Mouse (Mus musculus): ENCODE measurements around the gene Frmd4b.

Gene Frmd4b

GRCm38 (mm10) chr6:97293667-97294569, 323.4 kb downstream of the Frmd4b start:
- in situ Hi-C loops (cut with MseI, MboI) = no loop called here

GRCm38 (mm10) chr6:97292894-97293293, 324.4 kb downstream of the Frmd4b start:
- in situ Hi-C loops (cut with MseI, MboI) = no loop called here

GRCm38 (mm10) chr6:97292096-97292495, 325.2 kb downstream of the Frmd4b start:
- in situ Hi-C loops (cut with MseI, MboI) = no loop called here

- in situ Hi-C loops (cut with MseI, MboI) = no loop called here
Observed at GRCm38 (mm10) chr6:97291159-97291908, 326.0 kb downstream of the Frmd4b start.

GRCm38 (mm10) chr6:97290687-97291086, 326.7 kb downstream of the Frmd4b start:
- in situ Hi-C loops (cut with MseI, MboI) = no loop called here

GRCm38 (mm10) chr6:97289838-97290237, 327.5 kb downstream of the Frmd4b start:
- in situ Hi-C loops (cut with MseI, MboI) = no loop called here

- in situ Hi-C loops (cut with MseI, MboI) = no loop called here
Observed at GRCm38 (mm10) chr6:97289316-97289820, 328.0 kb downstream of the Frmd4b start.

GRCm38 (mm10) chr6:97288047-97288855, 329.1 kb downstream of the Frmd4b start:
- in situ Hi-C loops (cut with MseI, MboI) = no loop called here

GRCm38 (mm10) chr6:97286332-97286731, 331.0 kb downstream of the Frmd4b start:
- in situ Hi-C loops (cut with MseI, MboI) = no loop called here

- in situ Hi-C loops (cut with MseI, MboI) = no loop called here
Observed at GRCm38 (mm10) chr6:97283676-97284075, 333.7 kb downstream of the Frmd4b start.

GRCm38 (mm10) chr6:97278878-97279277, 338.5 kb downstream of the Frmd4b start:
- in situ Hi-C loops (cut with MseI, MboI) = loop anchor here (5.0 to 10.0 kb wide), 3 partner anchors 133 to 246 kb away; no protein-coding TSS in a partner anchor

- in situ Hi-C loops (cut with MseI, MboI) = loop anchor here (5.0 to 10.0 kb wide), 3 partner anchors 134 to 247 kb away; no protein-coding TSS in a partner anchor
Observed at GRCm38 (mm10) chr6:97278014-97278787, 339.1 kb downstream of the Frmd4b start.

- in situ Hi-C loops (cut with MseI, MboI) = loop anchor here (5.0 to 10.0 kb wide), 3 partner anchors 135 to 248 kb away; no protein-coding TSS in a partner anchor
Observed at GRCm38 (mm10) chr6:97276890-97277497, 340.3 kb downstream of the Frmd4b start.

GRCm38 (mm10) chr6:97276366-97276765, 341.0 kb downstream of the Frmd4b start:
- in situ Hi-C loops (cut with MseI, MboI) = loop anchor here (5.0 to 10.0 kb wide), 3 partner anchors 136 to 248 kb away; no protein-coding TSS in a partner anchor

- in situ Hi-C loops (cut with MseI, MboI) = loop anchor here (5.0 to 10.0 kb wide), 3 partner anchors 137 to 249 kb away; no protein-coding TSS in a partner anchor
Observed at GRCm38 (mm10) chr6:97275760-97276159, 341.6 kb downstream of the Frmd4b start.

GRCm38 (mm10) chr6:97273777-97274176, 343.6 kb downstream of the Frmd4b start:
- in situ Hi-C loops (cut with MseI, MboI) = loop anchor here (10.0 to 25.0 kb wide), 2 partner anchors 251 to 464 kb away; no protein-coding TSS in a partner anchor

GRCm38 (mm10) chr6:97273058-97273710, 344.2 kb downstream of the Frmd4b start:
- in situ Hi-C loops (cut with MseI, MboI) = loop anchor here (10.0 to 25.0 kb wide), 2 partner anchors 252 to 464 kb away; no protein-coding TSS in a partner anchor

GRCm38 (mm10) chr6:97272349-97272748, 345.0 kb downstream of the Frmd4b start:
- in situ Hi-C loops (cut with MseI, MboI) = loop anchor here (10.0 to 25.0 kb wide), 2 partner anchors 252 to 465 kb away; no protein-coding TSS in a partner anchor

- in situ Hi-C loops (cut with MseI, MboI) = loop anchor here (25.0 kb wide), 1 partner anchor 468 kb away; no protein-coding TSS in a partner anchor
Observed at GRCm38 (mm10) chr6:97269596-97269995, 347.7 kb downstream of the Frmd4b start.

All from mouse trophoblast stem cell (cell line).